Mouse (Mus musculus) spleen, adult 2 months (tissue): ENCODE results near the gene Gm17387. TPM values are rescaled to one million over a fixed set of nuclear protein-coding genes. Genes with fewer than 3 reads are reported as not detected.

Source experiments
- DNase-seq, 2 experiments: peaks; one replicate each; pipeline versions ENCODE4 v3.0.0 to v3.0.0-alpha.2; 2012 to 2021; ENCODE audit warnings: low spot score in 2 of 2, low read depth in 1 of 2
- H3K27ac ChIP-seq: fragments of 200-500 bp; 2 replicates; pipeline ENCODE4 v1.5.1; 2012; ENCODE audit warnings: low read length, inconsistent platforms; ENCODE audit not compliant: insufficient read depth
- H3K27me3 ChIP-seq: fragments of 200-500 bp; 2 replicates; pipeline ENCODE4 v1.6.1; 2012; ENCODE audit warnings: mild to moderate bottlenecking, moderate library complexity, low read length, inconsistent platforms; ENCODE audit not compliant: control insufficient read depth, insufficient read depth
- H3K36me3 ChIP-seq: fragments of 200-500 bp; 2 replicates; pipeline ENCODE4 v1.6.1; 2012; ENCODE audit warnings: mild to moderate bottlenecking, low read length, inconsistent platforms; ENCODE audit not compliant: control insufficient read depth, insufficient read depth
- H3K4me1 ChIP-seq: fragments of 200-500 bp; 2 replicates; pipeline ENCODE4 v1.6.1; 2011; ENCODE audit warnings: inconsistent platforms; ENCODE audit not compliant: control insufficient read depth, insufficient read depth, insufficient read length
- H3K4me3 ChIP-seq: fragments of 200-500 bp; 2 replicates; pipeline ENCODE4 v1.5.1; 2011; ENCODE audit warnings: mild to moderate bottlenecking, inconsistent platforms; ENCODE audit not compliant: insufficient read depth, insufficient read length; ENCODE audit errors: extremely low read depth
- CTCF ChIP-seq: fragments of 200-500 bp; IDR thresholded peaks from 2 replicates; pipeline ENCODE4 v1.5.1; 2011; ENCODE audit warnings: mild to moderate bottlenecking, inconsistent platforms; ENCODE audit not compliant: insufficient read depth, insufficient read length, insufficient replicate concordance; ENCODE audit errors: extremely low read depth
- POLR2A ChIP-seq: fragments of 200-500 bp; IDR thresholded peaks from 2 replicates; pipeline ENCODE4 v1.6.1; 2011; ENCODE audit warnings: low read depth, low read length, inconsistent platforms
- WGBS: fragments of 180-500 bp; shearing (Covaris S2); methylation state at CpG from one replicate; pipeline ENCODE4 v1.1.7; 2018; 5-methylcytosine and 5-hydroxymethylcytosine counted together
- polyA plus RNA-seq: library from polyadenylated mRNA; depleted of rRNA; stranded (reverse); fragments of >200 nt; gene quantifications from 2 replicates; pipeline ENCODE4 v1.2.3, GENCODE M21; 2012; rRNA removed

Gene Gm17387
- polyA plus RNA-seq, 1 experiment = not detected

- Histone ChIP-seq H3K27ac (no peak overlapping the region), H3K4me3 (no peak overlapping the region), H3K27me3 (no peaks in the 10 kb centered on the region), H3K36me3 (no peaks in the 10 kb centered on the region), H3K4me1 (no peaks in the 10 kb centered on the region)
- no peak for TF ChIP-seq POLR2A
- no peak for TF ChIP-seq CTCF
- WGBS = 78% methylated on average over 4 of the region's 4 CpGs
- DNase-seq = no peak
Observed at GRCm38 (mm10) chr7:141078876-141079275, 49.9 kb downstream of the Gm17387 start.

Other genes starting within 250 kb of the Gm17387 start
- gene Syce1, start 241.3 kb upstream of the Gm17387 start, polyA plus RNA-seq = 0.07 and 0.11 TPM in 2 replicates
- not detected in 2 replicates for gene Zfp941, start 207.0 kb upstream of the Gm17387 start, polyA plus RNA-seq
- gene Urah, start 194.1 kb upstream of the Gm17387 start, polyA plus RNA-seq = 1.1 and 1.5 TPM in 2 replicates
- 0.25 TPM in 1 of 2 replicates, not detected in the other for gene Scgb1c1, start 183.6 kb upstream of the Gm17387 start, polyA plus RNA-seq
- not detected in 2 replicates for gene Odf3, start 181.3 kb upstream of the Gm17387 start, polyA plus RNA-seq
- gene Gm45785, start 172.8 kb upstream of the Gm17387 start, polyA plus RNA-seq = not detected in 2 replicates
- 104 and 117 TPM in 2 replicates for gene Ric8a, start 172.2 kb upstream of the Gm17387 start, polyA plus RNA-seq
- 16.9 and 19.0 TPM in 2 replicates for gene Bet1l, start 171.6 kb upstream of the Gm17387 start, polyA plus RNA-seq
- gene Psmd13, start 147.2 kb upstream of the Gm17387 start, polyA plus RNA-seq = 39.6 and 43.0 TPM in 2 replicates
- gene Sirt3, start 146.8 kb upstream of the Gm17387 start, polyA plus RNA-seq = 13.3 and 15.0 TPM in 2 replicates
- gene Cox8b, start 128.7 kb upstream of the Gm17387 start, polyA plus RNA-seq = not detected in 2 replicates
- gene Nlrp6, start 108.2 kb upstream of the Gm17387 start, polyA plus RNA-seq = 0.12 and 0.32 TPM in 2 replicates
- 21.2 and 26.0 TPM in 2 replicates for gene Pgghg, start 87.7 kb upstream of the Gm17387 start, polyA plus RNA-seq
- gene Ifitm5, start 78.8 kb upstream of the Gm17387 start, polyA plus RNA-seq = 1.2 and 1.3 TPM in 2 replicates
- gene Gm45717, start 73.2 kb upstream of the Gm17387 start, polyA plus RNA-seq = not detected in 2 replicates
- gene Ifitm2, start 73.1 kb upstream of the Gm17387 start, polyA plus RNA-seq = 279 and 436 TPM in 2 replicates
- 159 and 265 TPM in 2 replicates for gene Ifitm1, start 61.9 kb upstream of the Gm17387 start, polyA plus RNA-seq
- 177 and 277 TPM in 2 replicates for gene Ifitm3, start 18.4 kb upstream of the Gm17387 start, polyA plus RNA-seq
- gene Ifitm6, start 11.2 kb upstream of the Gm17387 start, polyA plus RNA-seq = 25.5 and 45.9 TPM in 2 replicates
- 0.79 and 1.9 TPM in 2 replicates for gene B4galnt4, start 32.0 kb downstream of the Gm17387 start, polyA plus RNA-seq
- gene Pkp3, start 49.1 kb downstream of the Gm17387 start, polyA plus RNA-seq = 30.1 and 36.7 TPM in 2 replicates
- 35.8 and 45.5 TPM in 2 replicates for gene Sigirr, start 71.4 kb downstream of the Gm17387 start, polyA plus RNA-seq
- 0.02 and 0.23 TPM in 2 replicates for gene Ano9, start 88.7 kb downstream of the Gm17387 start, polyA plus RNA-seq
- gene Ptdss2, start 93.3 kb downstream of the Gm17387 start, polyA plus RNA-seq = 26.8 and 27.0 TPM in 2 replicates
- gene Rnh1, start 143.7 kb downstream of the Gm17387 start, polyA plus RNA-seq = 90.8 and 113 TPM in 2 replicates
- gene Hras, start 164.9 kb downstream of the Gm17387 start, polyA plus RNA-seq = 29.0 and 33.2 TPM in 2 replicates
- gene Lrrc56, start 165.0 kb downstream of the Gm17387 start, polyA plus RNA-seq = 5.2 and 5.5 TPM in 2 replicates
- 6.8 and 7.4 TPM in 2 replicates for gene Lmntd2, start 184.9 kb downstream of the Gm17387 start, polyA plus RNA-seq
- gene Rassf7, start 186.7 kb downstream of the Gm17387 start, polyA plus RNA-seq = 13.0 and 18.4 TPM in 2 replicates
- gene Phrf1, start 199.7 kb downstream of the Gm17387 start, polyA plus RNA-seq = 29.3 and 31.4 TPM in 2 replicates
- 105 and 160 TPM in 2 replicates for gene Irf7, start 237.3 kb downstream of the Gm17387 start, polyA plus RNA-seq
- 0.14 and 0.15 TPM in 2 replicates for gene Cdhr5, start 247.7 kb downstream of the Gm17387 start, polyA plus RNA-seq